27 mouse cellular contexts compared by ENCODE assay signal in genomic region chr14:31856007-31856406, GRCm38 (mm10). TPM values are rescaled to one million over a fixed set of nuclear protein-coding genes. Genes with fewer than 3 reads are reported as not detected.
A peak's percentile ranks its signal among the peaks of the same experiment; 100 is the strongest.
DNase-seq lines count a peak whose midpoint lies in the region; ATAC-seq and TF ChIP-seq lines count a peak whose summit lies in the region.
"Had no signal": no experiment of that assay in that cellular context is flagged by ENCODE, and none has a peak within 500 bp of the region (broad histone marks: within the 10 kb centered on the region; RNA-seq: fewer than 3 reads in every experiment).

No protein-coding gene starts in this region.

- no peak overlapping the region for H3K4me3 ChIP-seq in heart, embryonic 12.5 days
- H3K4me3 ChIP-seq in stomach, postnatal 0 days (ENCODE audit: low read depth, low read length) = no peak overlapping the region
- H3K4me3 ChIP-seq: embryonic facial prominence, embryonic 12.5 days; erythroblast, embryonic 14.5 days; forebrain, embryonic 13.5 days; hindbrain, embryonic 15.5 days; intestine, embryonic 15.5 days; limb, embryonic 15.5 days; midbrain, embryonic 15.5 days; neural tube, embryonic 12.5 days had no signal

- ATAC-seq in heart, embryonic 12.5 days (ENCODE audit: insufficient number of reproducible peaks, low FRiP score) = no peak
- no peak for ATAC-seq in stomach, postnatal 0 days (ENCODE audit: low FRiP score, low TSS enrichment)
- ATAC-seq: forebrain, embryonic 13.5 days; intestine, embryonic 15.5 days; midbrain, embryonic 15.5 days had no signal

- no peak overlapping the region for H3K9ac ChIP-seq in heart, embryonic 12.5 days
- no peak overlapping the region for H3K9ac ChIP-seq in stomach, postnatal 0 days (ENCODE audit: low read length)
- H3K9ac ChIP-seq: embryonic facial prominence, embryonic 12.5 days; forebrain, embryonic 13.5 days; hindbrain, embryonic 15.5 days; intestine, embryonic 15.5 days; limb, embryonic 15.5 days; liver, embryonic 14.5 days; lung, embryonic 14.5 days; midbrain, embryonic 15.5 days; neural tube, embryonic 12.5 days had no signal

- TF ChIP-seq CTCF in stomach, postnatal 0 days (IDR thresholded peaks at IDR 0.05; ENCODE audit: low read depth) = no peak

- peak; percentile 30 for DNase-seq in heart, adult 11 months
- peak; percentile 82 for DNase-seq in brain, adult 2 months (ENCODE audit: low read depth, low spot score)
- peak; percentile 23 to 27 for DNase-seq in frontal cortex, postnatal 14 days (ENCODE audit: low spot score in 2 of 2)
- DNase-seq in left cerebral cortex, postnatal 25 days (ENCODE audit: low spot score in 2 of 2) = peak; percentile 45 to 86
- DNase-seq in kidney, postnatal 36 days = no peak
- DNase-seq in retina, postnatal 1 day = no peak
- no peak for DNase-seq in stomach, postnatal 0 days (ENCODE audit: low spot score)
- DNase-seq: cerebellum, adult 11-12 months; cerebellum, postnatal 10 days; heart, postnatal 4 days; kidney, adult 8-10 months; kidney, postnatal 10 days; layer of hippocampus, postnatal 36 days; lung, embryonic 14.5 days; lung, postnatal 4 days; thymus, adult 18-20 months; thymus, postnatal 36 days had no signal

- H3K4me1 ChIP-seq in heart, embryonic 12.5 days (replicated peaks) = peaks cover 21% of the 10 kb centered on the region
- no peaks in the 10 kb centered on the region for H3K4me1 ChIP-seq in stomach, postnatal 0 days (replicated peaks; ENCODE audit: control insufficient read depth, insufficient read depth)
- H3K4me1 ChIP-seq: forebrain, embryonic 13.5 days; hindbrain, embryonic 15.5 days; intestine, embryonic 15.5 days; midbrain, embryonic 15.5 days; neural tube, embryonic 12.5 days had no signal

- no peaks in the 10 kb centered on the region for H3K36me3 ChIP-seq in heart, embryonic 12.5 days
- no peaks in the 10 kb centered on the region for H3K36me3 ChIP-seq in stomach, postnatal 0 days (ENCODE audit: control insufficient read depth, insufficient read depth, low read length)
- H3K36me3 ChIP-seq: embryonic facial prominence, embryonic 12.5 days; hindbrain, embryonic 15.5 days; intestine, embryonic 15.5 days; limb, embryonic 15.5 days; midbrain, embryonic 15.5 days; neural tube, embryonic 12.5 days had no signal

- no peak overlapping the region for H3K27ac ChIP-seq in heart, embryonic 12.5 days (ENCODE audit: poor library complexity, severe bottlenecking)
- no peak overlapping the region for H3K27ac ChIP-seq in stomach, postnatal 0 days (replicated peaks)
- H3K27ac ChIP-seq: embryonic facial prominence, embryonic 12.5 days; forebrain, embryonic 13.5 days; hindbrain, embryonic 15.5 days; intestine, embryonic 15.5 days; limb, embryonic 15.5 days; liver, embryonic 14.5 days; midbrain, embryonic 15.5 days; neural tube, embryonic 12.5 days had no signal

- H3K27me3 ChIP-seq in heart, embryonic 12.5 days (replicated peaks) = no peaks in the 10 kb centered on the region
- H3K27me3 ChIP-seq in stomach, postnatal 0 days (ENCODE audit: control insufficient read depth, insufficient read depth, low read length) = no peaks in the 10 kb centered on the region
- H3K27me3 ChIP-seq: embryonic facial prominence, embryonic 12.5 days; forebrain, embryonic 13.5 days; hindbrain, embryonic 15.5 days; intestine, embryonic 15.5 days; limb, embryonic 15.5 days; midbrain, embryonic 15.5 days; neural tube, embryonic 12.5 days had no signal

- WGBS in heart, embryonic 12.5 days = 75% methylated on average over 5 of the region's 5 CpGs
- 74% methylated on average over 5 of the region's 5 CpGs for WGBS in stomach, postnatal 0 days

- intact Hi-C loops in left cerebral cortex, postnatal 25 days (cut with DNase I) = loop anchor here (2.0 to 5.0 kb wide), 3 partner anchors 37 to 166 kb away; no protein-coding TSS in a partner anchor

- no peak for TF ChIP-seq EP300 in stomach, postnatal 0 days (optimal IDR thresholded peaks at IDR 0.05)

- H3K9me3 ChIP-seq in heart, embryonic 12.5 days (replicated peaks) = no peaks in the 10 kb centered on the region
- no peaks in the 10 kb centered on the region for H3K9me3 ChIP-seq in stomach, postnatal 0 days (ENCODE audit: control insufficient read depth, low read length)
- H3K9me3 ChIP-seq: embryonic facial prominence, embryonic 12.5 days; forebrain, embryonic 13.5 days; hindbrain, embryonic 15.5 days; intestine, embryonic 15.5 days; limb, embryonic 15.5 days; midbrain, embryonic 15.5 days; neural tube, embryonic 12.5 days had no signal

- no peak overlapping the region for H3K4me2 ChIP-seq in heart, embryonic 12.5 days
- no peak overlapping the region for H3K4me2 ChIP-seq in stomach, postnatal 0 days (replicated peaks; ENCODE audit: low read depth)
- H3K4me2 ChIP-seq: embryonic facial prominence, embryonic 12.5 days; forebrain, embryonic 13.5 days; hindbrain, embryonic 15.5 days; intestine, embryonic 15.5 days; limb, embryonic 15.5 days; lung, embryonic 14.5 days; midbrain, embryonic 15.5 days; neural tube, embryonic 12.5 days had no signal

RNA-seq across cellular contexts. Expression of gene Ankrd28, which starts 25.6 kb away (rescaled TPM):
- 8.8 and 11.7 TPM in 2 replicates for polyA plus RNA-seq in heart, embryonic 12.5 days (2016; fragmentation: Nextera tagmentation; extraction: Ambion mirVana)
- total RNA-seq in left cerebral cortex, postnatal 25 days (2021) = 10 to 100 TPM; 49.3 to 56.8 TPM
- 3.6 and 4.0 TPM in 2 replicates for polyA plus RNA-seq in stomach, postnatal 0 days (2015; fragmentation: Nextera tagmentation; extraction: Ambion mirVana)

Comparison
In these comparisons a context has a peak if more than half of its experiments do, and no peak if none do; other contexts are left out.
1. DNase-seq: peak in heart, adult 11 months (single experiment), brain, adult 2 months (single experiment), frontal cortex, postnatal 14 days (2 of 2) and left cerebral cortex, postnatal 25 days (2 of 2); none in kidney, postnatal 36 days (0 of 2), retina, postnatal 1 day (single experiment) and stomach, postnatal 0 days (single experiment).